Mouse (Mus musculus): ENCODE measurements around the gene Cmtm4.

- TF ChIP-seq CTCF (IDR thresholded peaks at IDR 0.05; ENCODE audit: low read depth), result no peak
- no peak for TF ChIP-seq EP300 (optimal IDR thresholded peaks at IDR 0.05)
These were observed 56.2 kb downstream of the Cmtm4 start, which contains the start of gene Cmtm3 for GRCm38 (mm10) chr8:104339229-104339982.

Data from stomach, postnatal 0 days (tissue).